In the genomic region with DNA sequence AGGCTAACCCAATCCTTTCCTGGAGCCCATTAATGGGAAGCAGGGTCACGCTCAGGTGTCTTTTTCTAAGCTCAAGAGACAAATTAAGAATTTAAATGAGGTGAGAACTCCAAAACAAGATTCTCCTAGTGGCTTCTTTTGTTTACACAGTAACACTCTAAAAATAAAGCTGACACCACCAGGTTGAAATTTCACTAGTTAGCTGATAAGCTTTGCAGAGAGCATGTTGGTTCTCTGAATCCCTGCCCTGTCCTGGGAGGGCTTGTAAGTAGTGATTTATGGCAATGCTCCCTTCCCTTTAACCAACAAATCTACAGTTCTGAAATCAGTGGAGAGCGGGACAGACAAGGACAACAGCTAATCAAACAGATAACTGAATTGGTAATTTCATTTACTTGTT, we compare ENCODE assay signal across 24 mouse cellular contexts.
DNase-seq lines count a peak whose midpoint lies in the region; ATAC-seq and TF ChIP-seq lines count a peak whose summit lies in the region.
"Had no signal": no experiment of that assay in that cellular context is flagged by ENCODE, and none has a peak within 500 bp of the region (broad histone marks: within the 10 kb centered on the region; RNA-seq: fewer than 3 reads in every experiment).

No protein-coding gene starts in this region.

- H3K9ac ChIP-seq in heart, postnatal 0 days (replicated peaks; ENCODE audit: low read depth, low read length), result no peak overlapping the region
- H3K9ac ChIP-seq: forebrain, embryonic 13.5 days; heart, embryonic 12.5 days; hindbrain, embryonic 12.5 days; hindbrain, embryonic 15.5 days had no signal

- 20% methylated on average over 2 of the region's 2 CpGs for WGBS in heart, postnatal 0 days
- WGBS in heart, embryonic 10.5 days, result 20% methylated on average over 2 of the region's 2 CpGs

- no peak overlapping the region for H3K4me3 ChIP-seq in heart, postnatal 0 days (ENCODE audit: low read depth, low read length)
- H3K4me3 ChIP-seq in heart, embryonic 10.5 days, result no peak overlapping the region
- H3K4me3 ChIP-seq: forebrain, embryonic 10.5 days; forebrain, embryonic 13.5 days; heart, embryonic 12.5 days; hindbrain, embryonic 12.5 days; hindbrain, embryonic 15.5 days had no signal

- 0 out of 2 replicates have a peak, but pooled peaks cover 4% of the 10 kb centered on the region for H3K4me1 ChIP-seq in heart, postnatal 0 days (ENCODE audit: control insufficient read depth, insufficient read depth)
- no peaks in the 10 kb centered on the region for H3K4me1 ChIP-seq in heart, embryonic 10.5 days
- H3K4me1 ChIP-seq: heart, embryonic 12.5 days; hindbrain, embryonic 12.5 days; hindbrain, embryonic 15.5 days had no signal

- H3K36me3 ChIP-seq in heart, postnatal 0 days (replicated peaks; ENCODE audit: control insufficient read depth, insufficient read depth, low read length), result no peaks in the 10 kb centered on the region
- no peaks in the 10 kb centered on the region for H3K36me3 ChIP-seq in heart, embryonic 10.5 days
- H3K36me3 ChIP-seq: forebrain, embryonic 10.5 days; heart, embryonic 12.5 days; hindbrain, embryonic 12.5 days; hindbrain, embryonic 15.5 days had no signal

- no peak overlapping the region for H3K27ac ChIP-seq in heart, postnatal 0 days (ENCODE audit: low read depth)
- no peak overlapping the region for H3K27ac ChIP-seq in heart, embryonic 10.5 days
- H3K27ac ChIP-seq: forebrain, embryonic 10.5 days; forebrain, embryonic 13.5 days; hindbrain, embryonic 12.5 days; hindbrain, embryonic 15.5 days had no signal

- peak; percentile 1 for DNase-seq in heart, adult 8-10 months (ENCODE audit: low spot score)
- no peak for DNase-seq in heart, adult 11 months
- DNase-seq in heart, postnatal 0 days (ENCODE audit: low spot score), result peak; percentile 60
- no peak for DNase-seq in heart, embryonic 10.5 days (ENCODE audit: low spot score)
- peak; percentile 1 for DNase-seq in ZHBTc4 (ENCODE audit: low read depth, low spot score)
- peak; percentile 13 for DNase-seq in mesoderm, embryonic 11.5 days (ENCODE audit: low read depth, low spot score)
- DNase-seq: adrenal gland, adult 8-10 months; adrenal gland, postnatal 25 days; cerebellum, adult 11-12 months; cerebellum, adult 8-10 months; cerebellum, postnatal 10 days; cerebellum, postnatal 36 days; gastrocnemius, postnatal 10 days; gastrocnemius, postnatal 36 days; kidney, adult 2 months had no signal

- no peaks in the 10 kb centered on the region for H3K9me3 ChIP-seq in heart, postnatal 0 days (replicated peaks; ENCODE audit: control insufficient read depth, low read length)
- H3K9me3 ChIP-seq in heart, embryonic 10.5 days, result no peaks in the 10 kb centered on the region
- H3K9me3 ChIP-seq: forebrain, embryonic 10.5 days; forebrain, embryonic 13.5 days; heart, embryonic 12.5 days; hindbrain, embryonic 12.5 days; hindbrain, embryonic 15.5 days had no signal

- 0 out of 2 replicates have a peak overlapping the region, but pooled peaks have one; percentile 1 for H3K4me2 ChIP-seq in heart, postnatal 0 days (ENCODE audit: low read depth, low read length)
- H3K4me2 ChIP-seq: forebrain, embryonic 13.5 days; heart, embryonic 12.5 days; hindbrain, embryonic 12.5 days; hindbrain, embryonic 15.5 days had no signal

- H3K27me3 ChIP-seq in heart, postnatal 0 days (ENCODE audit: control insufficient read depth, insufficient read depth, low read length), result no peaks in the 10 kb centered on the region
- no peaks in the 10 kb centered on the region for H3K27me3 ChIP-seq in heart, embryonic 10.5 days (ENCODE audit: insufficient read depth, poor library complexity, severe bottlenecking)
- H3K27me3 ChIP-seq: heart, embryonic 12.5 days; hindbrain, embryonic 12.5 days; hindbrain, embryonic 15.5 days had no signal

- no peak for TF ChIP-seq CTCF in heart, postnatal 0 days (IDR thresholded peaks at IDR 0.05; ENCODE audit: low read depth)

- TF ChIP-seq EP300 in heart, postnatal 0 days (IDR thresholded peaks at IDR 0.05; ENCODE audit: low read depth), result no peak

- ATAC-seq in heart, postnatal 0 days (ENCODE audit: insufficient read depth, low read depth), result peak; percentile 66; the same call in 1 of the 2 replicates
- ATAC-seq: activated CD4-positive, CD25-positive, alpha-beta regulatory T cell, adult 4 months; CD4-positive, CD25-positive, alpha-beta regulatory T cell, adult 4 months; forebrain, embryonic 13.5 days; forebrain, embryonic 16.5 days; intestine, postnatal 0 days had no signal

Comparison
In these comparisons a context has a peak if more than half of its experiments do, and no peak if none do; other contexts are left out.
1. DNase-seq: peak in heart, adult 8-10 months (single experiment), heart, postnatal 0 days (single experiment), ZHBTc4 (single experiment) and mesoderm, embryonic 11.5 days (single experiment); none in heart, adult 11 months (single experiment) and heart, embryonic 10.5 days (single experiment).